Mouse (Mus musculus): ENCODE data around the gene Skint8.

- TF ChIP-seq CTCF (IDR thresholded peaks at IDR 0.05; ENCODE audit: control insufficient read depth, insufficient read depth, insufficient read length) (peak; percentile 53), MAX (IDR thresholded peaks at IDR 0.05) (no peak), MYOG (IDR thresholded peaks at IDR 0.05; ENCODE audit: control insufficient read depth, extremely low read depth, insufficient read length) (no peak), MYOD1 (IDR thresholded peaks at IDR 0.05; ENCODE audit: control insufficient read depth, insufficient read length, low read depth) (no peak), FOSL1 (IDR thresholded peaks at IDR 0.05; ENCODE audit: insufficient read depth, low read length, poor library complexity, severe bottlenecking) (no peak), CEBPB (IDR thresholded peaks at IDR 0.05; ENCODE audit: low read depth) (no peak)
These were observed 32.6 kb upstream of the Skint8 start for GRCm38 (mm10) chr4:111886607-111887006.
